Mouse (Mus musculus) testis, postnatal 14 days (tissue): Measurements from ENCODE around the gene Ceacam13.
"Not testable (repeated sequence)": the region's sequence is repeated elsewhere in the genome, so short reads cannot be mapped to it uniquely, and the experiment has no call there.

ENCODE experiments used
- DNase-seq: peaks from one replicate; pipeline ENCODE4 v3.0.0; 2021; ENCODE audit warnings: low spot score

Ceacam13 gene

GRCm38 (mm10) chr7:18009589-18009988 is at the start of gene Ceacam13:
Ceacam13 (plus strand) TSS chr7:18009889.
- no peak for DNase-seq

GRCm38 (mm10) chr7:17971824-17972223 is 37.9 kb upstream of the Ceacam13 start, which contains the start of gene Ceacam11:
Ceacam11 (plus strand) TSS chr7:17972124.
- no peak for DNase-seq

GRCm38 (mm10) chr7:18001131-18001530 is 8.6 kb upstream of the Ceacam13 start:
- not testable (repeated sequence) for DNase-seq

- DNase-seq: no peak
Measured at GRCm38 (mm10) chr7:18065629-18066028, 55.9 kb downstream of the Ceacam13 start, which contains the start of gene Ceacam12. Ceacam12 (plus strand) TSS chr7:18065929.
